Mouse (Mus musculus) adrenal gland, postnatal 36 days (tissue): ENCODE measurements around the gene Gatad2b. TPM values are rescaled to one million over a fixed set of nuclear protein-coding genes. Genes with fewer than 3 reads are reported as not detected.
"Not testable (repeated sequence)": the region's sequence is repeated elsewhere in the genome, so short reads cannot be mapped to it uniquely, and the experiment has no call there.

Experiments used
- DNase-seq, 2 experiments: peaks; one replicate each; pipeline ENCODE4 v3.0.0; 2021; ENCODE audit warnings: mixed read lengths in 1 of 2
- total RNA-seq, 2 experiments: library from RNA; stranded (reverse); gene quantifications; 2 replicates each; pipeline ENCODE4 v1.2.3; 2021

The Gatad2b gene
- total RNA-seq, 2 experiments from 2014 or later = 62.2 to 66.2 TPM

DNA sequence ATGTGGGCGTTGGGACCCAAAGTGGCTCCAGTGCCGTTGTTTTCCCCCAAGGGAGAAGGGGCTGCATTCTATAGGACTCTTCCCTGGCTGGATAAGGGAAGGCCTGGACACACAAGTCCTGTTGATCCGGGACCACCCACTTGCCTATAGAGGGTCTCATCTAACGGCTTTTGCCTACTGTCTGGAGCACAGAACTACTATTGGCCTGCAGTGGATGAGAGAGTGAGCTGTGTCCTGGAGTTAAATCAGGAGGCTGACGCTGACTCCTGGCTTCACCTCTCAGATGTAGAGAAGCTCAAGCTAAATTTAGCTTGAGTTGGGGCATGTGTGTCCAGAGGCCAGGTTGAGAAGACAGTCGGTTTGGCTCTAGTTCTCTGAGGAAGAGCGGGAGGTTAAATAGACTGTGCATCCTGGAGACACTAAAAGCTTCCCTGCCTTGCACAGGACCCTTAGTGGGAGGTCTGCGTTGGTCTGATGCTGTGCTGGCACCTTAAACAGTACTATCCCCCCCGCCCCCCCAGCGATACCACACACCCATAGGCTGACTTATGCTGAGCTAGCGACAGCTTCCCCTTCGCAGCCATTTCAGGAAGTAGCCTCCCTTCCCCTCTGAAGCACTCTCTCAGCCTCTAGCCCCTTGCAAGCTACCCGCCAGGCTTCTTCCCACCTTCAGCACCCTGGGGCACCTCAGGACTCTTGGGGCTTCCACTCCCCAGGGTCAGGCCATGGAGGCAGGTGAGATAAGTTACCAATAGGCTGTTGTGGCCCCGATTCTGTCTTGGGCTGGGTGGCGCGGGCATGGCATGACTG, 26.8 kb upstream of the Gatad2b start:
- DNase-seq = no peak

GRCm38 (mm10) chr3:90266901-90267775, 25.8 kb upstream of the Gatad2b start:
- DNase-seq = no peak

DNA sequence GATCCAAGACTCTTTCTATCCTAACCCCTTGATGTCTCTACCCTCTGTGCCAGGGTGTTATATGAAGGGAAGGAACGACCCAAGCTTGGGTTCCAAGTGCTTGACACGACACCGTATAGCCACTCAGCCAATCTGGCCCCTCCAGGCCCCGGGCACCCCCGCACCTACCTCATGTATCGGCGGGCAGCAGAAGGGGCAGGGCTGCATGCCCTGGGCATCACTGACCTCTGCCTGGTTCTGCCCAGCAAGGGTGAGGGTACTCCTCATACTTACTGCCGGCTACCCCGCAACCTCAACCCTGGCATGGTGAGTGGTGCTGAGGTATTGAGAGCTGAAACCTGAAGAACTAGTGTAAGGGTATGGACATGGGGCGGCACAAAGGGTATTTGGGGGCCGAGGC, 24.8 kb upstream of the Gatad2b start:
- no peak for DNase-seq

DNA sequence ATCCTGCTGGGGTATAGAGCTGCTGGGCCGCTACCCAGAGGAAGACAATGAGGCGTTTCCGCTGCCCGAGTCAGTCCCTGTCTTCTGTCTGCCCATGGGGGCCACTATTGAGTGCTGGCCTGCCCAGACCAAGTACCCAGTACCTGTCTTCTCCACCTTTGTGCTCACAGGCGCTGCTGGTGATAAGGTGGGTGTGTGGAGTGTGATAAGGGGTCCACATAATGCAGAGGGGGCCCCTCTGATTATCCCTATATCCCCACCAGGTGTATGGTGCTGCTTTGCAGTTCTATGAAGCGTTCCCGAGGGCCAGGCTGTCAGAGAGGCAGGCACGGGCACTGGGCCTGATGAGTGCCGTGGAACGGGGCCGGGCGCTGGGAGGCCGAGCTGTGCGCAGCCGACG, 24.0 kb upstream of the Gatad2b start:
- DNase-seq = no peak

- DNase-seq = no peak
Observed at GRCm38 (mm10) chr3:90270784-90271183, 22.2 kb upstream of the Gatad2b start.

GRCm38 (mm10) chr3:90272170-90272569, 20.8 kb upstream of the Gatad2b start:
- no peak for DNase-seq

DNA sequence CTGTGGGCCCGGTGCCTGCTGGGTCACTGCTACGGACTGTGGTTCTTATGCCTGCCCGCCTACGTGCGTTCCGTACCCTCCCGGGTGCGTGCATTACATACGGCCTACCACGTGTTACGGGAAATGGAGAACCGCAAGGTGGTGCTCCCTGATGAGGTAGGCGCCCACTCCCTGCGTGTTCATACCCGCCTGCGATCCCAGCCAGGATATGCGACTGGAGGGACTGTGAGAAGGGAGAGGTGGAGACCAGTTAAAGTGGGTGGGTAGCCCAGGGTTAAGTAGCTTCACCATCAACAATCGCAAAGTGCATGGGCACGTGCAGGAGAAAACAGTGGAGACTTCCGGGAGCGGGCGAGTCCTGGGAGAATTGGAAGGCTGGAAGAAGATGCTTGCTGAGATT, 19.1 kb upstream of the Gatad2b start:
- DNase-seq = no peak

DNA sequence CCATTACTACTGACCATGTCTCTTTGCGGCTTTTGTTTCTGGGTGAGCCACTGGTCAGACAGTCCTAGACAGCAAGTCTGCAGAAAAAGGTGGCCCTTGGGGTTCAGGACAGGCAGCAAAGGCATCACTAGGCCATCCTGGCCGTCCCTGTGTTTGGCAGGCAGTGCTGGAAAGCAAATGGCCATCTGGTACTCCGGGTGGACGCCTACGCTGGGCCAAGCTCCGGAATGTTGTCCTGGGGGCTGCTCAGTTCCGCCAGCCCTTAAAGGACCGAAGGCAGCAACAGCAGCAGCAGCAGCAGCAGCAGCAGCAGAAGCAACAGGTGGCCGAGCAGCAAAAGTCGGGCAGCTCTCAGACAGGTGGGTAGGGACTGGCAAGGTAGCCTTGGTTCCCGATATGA, 17.7 kb upstream of the Gatad2b start:
- DNase-seq = no peak

GRCm38 (mm10) chr3:90276858-90277257, 16.1 kb upstream of the Gatad2b start:
- no peak for DNase-seq

GRCm38 (mm10) chr3:90277793-90278192, 15.2 kb upstream of the Gatad2b start:
- no peak for DNase-seq

DNA sequence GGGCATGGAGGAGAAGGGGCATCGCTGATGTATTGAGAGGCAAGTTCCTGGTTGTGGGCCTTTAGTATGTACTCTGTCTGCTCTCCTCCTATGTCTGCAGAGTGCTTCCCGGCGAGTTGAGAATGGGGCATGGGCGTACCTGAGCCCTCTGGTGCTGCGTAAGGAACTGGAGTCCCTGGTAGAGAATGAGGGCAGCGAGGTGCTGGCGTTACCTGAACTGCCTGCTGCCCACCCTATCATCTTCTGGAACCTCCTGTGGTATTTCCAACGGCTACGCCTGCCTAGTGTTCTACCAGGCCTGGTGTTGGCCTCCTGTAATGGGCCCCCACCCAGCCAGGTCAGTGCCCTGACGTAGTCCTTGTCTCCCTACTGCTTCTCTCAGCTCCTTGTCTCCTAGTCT, 14.8 kb upstream of the Gatad2b start:
- DNase-seq = no peak

DNA sequence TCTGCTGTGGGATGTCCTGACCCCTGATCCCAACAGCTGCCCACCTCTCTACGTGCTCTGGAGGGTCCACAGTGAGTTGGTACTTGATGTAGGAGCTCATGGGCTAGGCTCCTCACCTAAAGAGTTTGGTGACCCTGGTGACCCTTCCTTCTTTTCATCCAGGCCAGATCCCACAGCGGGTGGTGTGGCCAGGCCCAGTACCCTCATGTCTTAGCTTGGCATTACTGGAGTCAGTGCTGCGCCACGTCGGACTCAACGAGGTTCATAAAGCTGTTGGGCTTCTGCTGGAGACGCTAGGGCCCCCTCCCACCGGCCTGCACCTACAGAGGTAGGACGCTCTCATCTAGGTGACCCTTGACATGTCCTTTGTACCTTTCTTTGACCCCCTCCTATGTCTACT, 13.8 kb upstream of the Gatad2b start:
- no peak for DNase-seq

DNA sequence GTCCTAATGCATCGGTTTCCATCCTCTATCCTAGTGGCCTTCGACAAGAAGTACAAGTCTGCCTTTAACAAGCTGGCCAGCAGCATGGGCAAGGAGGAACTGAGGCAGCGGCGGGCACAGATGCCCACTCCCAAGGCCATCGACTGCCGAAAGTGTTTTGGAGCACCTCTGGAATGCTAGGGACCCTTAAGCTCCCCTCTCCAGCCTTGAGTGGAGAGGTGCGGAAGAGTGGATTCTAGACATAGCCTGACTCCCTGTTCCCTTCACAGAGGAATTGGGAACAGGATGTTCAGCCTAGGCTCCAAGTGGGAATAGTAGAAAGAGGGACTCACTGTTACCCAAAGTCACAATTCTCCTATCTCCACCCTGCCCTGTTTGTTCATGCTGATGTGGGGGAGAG, 13.2 kb upstream of the Gatad2b start:
- no peak for DNase-seq

GRCm38 (mm10) chr3:90280708-90281107, 12.3 kb upstream of the Gatad2b start:
- DNase-seq = no peak

DNA sequence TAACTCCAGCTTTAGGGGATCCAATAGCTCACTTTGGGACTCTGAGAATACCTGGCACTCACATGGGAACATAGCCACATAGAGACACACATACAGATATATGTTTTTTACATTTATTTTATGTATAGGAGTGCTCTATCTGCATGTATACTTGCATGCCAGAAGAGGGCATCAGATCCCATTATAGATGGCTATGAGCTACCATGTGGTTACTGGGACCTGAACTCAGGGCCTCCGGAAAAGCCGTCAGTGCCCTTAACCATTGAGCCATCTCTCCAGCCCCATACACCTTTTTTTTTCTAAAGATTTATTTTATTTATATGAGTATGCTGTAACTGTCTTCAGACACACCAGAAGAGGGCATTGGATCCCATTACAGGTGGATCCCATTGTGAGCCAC, 8.8 kb upstream of the Gatad2b start:
- no peak for DNase-seq

- not testable (repeated sequence) for DNase-seq
Observed at GRCm38 (mm10) chr3:90289403-90289802, 3.6 kb upstream of the Gatad2b start.

DNA sequence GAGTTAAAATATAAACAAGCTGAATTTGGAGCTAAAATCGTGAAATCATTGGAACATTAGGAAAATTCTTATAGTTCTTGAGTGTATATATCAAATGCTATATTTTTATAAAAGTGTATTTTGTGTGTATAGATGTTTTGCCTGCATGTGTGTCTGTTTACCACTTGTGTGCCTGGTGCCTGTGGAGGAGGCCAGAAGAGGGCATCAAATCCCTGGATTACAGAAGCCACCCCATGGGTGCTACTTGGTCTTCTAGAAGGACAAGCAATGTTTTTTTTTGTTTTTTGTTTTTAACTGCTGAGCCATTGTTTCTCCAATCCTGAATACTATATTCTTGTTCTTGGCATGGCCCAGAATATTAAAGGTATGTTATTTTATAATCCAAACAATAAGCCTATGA, 2.4 kb upstream of the Gatad2b start:
- peak in 1 of 2 experiments; percentile 24 for DNase-seq

- DNase-seq = no peak
Observed at GRCm38 (mm10) chr3:90291982-90292344, 1.0 kb upstream of the Gatad2b start.

- peak; percentile 66 to 80 for DNase-seq
Observed at GRCm38 (mm10) chr3:90293352-90294063, 530 bp downstream of the Gatad2b start.

DNA sequence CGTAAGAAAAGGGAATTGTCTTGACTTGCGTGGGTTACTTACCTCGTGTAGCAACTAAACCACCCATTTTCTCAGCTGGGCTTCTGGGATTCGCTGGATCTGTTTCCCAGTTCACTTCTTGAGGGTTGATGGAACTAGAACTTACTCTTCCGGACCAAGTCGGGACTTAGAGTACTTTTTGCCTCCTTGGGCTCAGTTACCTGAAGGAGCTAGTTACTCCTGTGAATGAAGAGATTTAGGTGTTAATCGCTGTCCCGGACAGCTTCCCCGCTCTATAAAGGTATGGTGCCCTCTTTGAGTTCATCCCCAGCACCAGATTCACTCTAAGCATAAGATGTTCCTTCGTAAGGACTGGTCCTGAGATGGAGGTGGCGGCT, 1.1 kb downstream of the Gatad2b start:
- DNase-seq = peak in 1 of 2 experiments; percentile 6

- no peak for DNase-seq
Observed at GRCm38 (mm10) chr3:90294651-90295050, 1.7 kb downstream of the Gatad2b start.

- no peak for DNase-seq
Observed at GRCm38 (mm10) chr3:90305801-90306200, 12.8 kb downstream of the Gatad2b start.

DNA sequence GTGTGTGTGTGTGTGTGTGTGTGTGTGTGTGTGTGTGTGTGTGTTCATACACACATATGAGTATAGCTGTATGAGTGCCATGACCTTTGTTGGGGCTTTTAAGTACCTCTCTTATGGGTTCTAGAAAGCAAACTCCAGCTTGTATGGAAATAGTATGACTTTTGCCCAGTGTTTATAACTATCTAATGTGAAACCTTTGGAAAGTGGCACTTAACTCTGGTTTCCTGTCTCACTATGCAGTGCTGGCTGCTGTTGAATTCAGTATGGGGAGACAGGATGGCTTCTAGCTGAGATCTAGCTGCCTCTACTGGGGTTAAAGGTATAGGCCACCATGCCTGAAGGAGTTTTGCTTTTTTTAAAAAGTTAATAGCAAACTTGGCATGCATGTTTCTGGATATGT, 16.6 kb downstream of the Gatad2b start:
- no peak for DNase-seq
